Mouse (Mus musculus): ENCODE measurements around the gene Mpzl3.

Mpzl3 gene

DNA sequence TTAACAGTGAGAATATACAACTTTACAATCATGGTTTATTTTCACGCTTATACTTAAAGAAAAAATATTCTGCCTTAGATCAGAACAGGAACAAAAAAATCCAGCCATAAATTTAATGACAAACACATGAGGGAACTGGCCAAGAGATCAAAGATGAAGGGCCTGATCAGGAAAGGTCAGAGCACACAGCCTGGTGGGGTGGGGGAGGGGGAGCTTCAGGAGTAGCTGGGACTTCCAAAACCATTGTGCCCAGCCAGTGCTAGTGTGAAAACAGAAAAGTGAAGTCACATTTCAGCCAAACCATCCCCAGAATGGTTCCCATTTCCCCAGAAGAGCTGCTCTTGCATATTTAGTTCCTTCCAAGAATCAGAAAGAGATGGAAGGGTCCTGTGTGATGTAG lies 47.5 kb downstream of the Mpzl3 start:
- DNase-seq (ENCODE audit: low spot score in 2 of 2): no peak

DNA sequence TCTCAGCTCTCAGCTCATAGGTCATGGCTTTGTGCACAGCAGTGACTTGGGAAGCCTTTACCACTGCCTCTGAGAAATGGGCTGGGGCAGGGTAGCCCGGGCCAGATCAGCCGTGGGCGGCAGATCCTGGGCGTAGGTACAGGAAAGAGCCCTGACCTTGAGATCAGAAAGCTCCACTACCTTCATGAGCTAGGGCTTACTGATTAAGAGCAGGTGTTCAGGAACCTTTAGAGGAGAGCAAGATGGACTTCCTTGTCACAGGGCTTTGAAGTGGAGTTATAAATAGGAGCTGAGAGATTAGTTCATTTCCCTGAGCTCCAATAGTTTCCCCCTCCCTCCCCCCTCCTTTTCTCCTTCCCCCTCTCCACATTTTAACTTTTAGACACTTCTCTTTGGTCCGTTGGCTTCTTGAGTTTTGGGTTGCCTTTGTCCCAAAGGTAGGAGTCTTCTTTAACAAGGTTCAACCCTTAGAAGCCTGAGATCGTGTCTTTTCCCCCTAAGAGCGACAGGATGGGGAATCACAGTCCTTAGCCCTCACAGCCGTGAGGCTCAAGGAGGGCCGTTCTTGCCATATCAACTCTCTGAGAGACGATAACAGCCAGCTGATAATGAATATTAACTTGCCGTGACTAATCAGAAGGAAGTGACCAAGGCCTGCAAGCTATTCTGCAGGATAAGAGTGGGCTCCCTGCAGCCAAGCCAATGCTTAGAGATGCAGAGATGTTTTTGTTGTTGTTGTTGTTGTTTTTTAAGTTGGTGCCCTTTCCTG lies 48.4 kb downstream of the Mpzl3 start:
- no peak for DNase-seq (ENCODE audit: low spot score in 2 of 2)

DNA sequence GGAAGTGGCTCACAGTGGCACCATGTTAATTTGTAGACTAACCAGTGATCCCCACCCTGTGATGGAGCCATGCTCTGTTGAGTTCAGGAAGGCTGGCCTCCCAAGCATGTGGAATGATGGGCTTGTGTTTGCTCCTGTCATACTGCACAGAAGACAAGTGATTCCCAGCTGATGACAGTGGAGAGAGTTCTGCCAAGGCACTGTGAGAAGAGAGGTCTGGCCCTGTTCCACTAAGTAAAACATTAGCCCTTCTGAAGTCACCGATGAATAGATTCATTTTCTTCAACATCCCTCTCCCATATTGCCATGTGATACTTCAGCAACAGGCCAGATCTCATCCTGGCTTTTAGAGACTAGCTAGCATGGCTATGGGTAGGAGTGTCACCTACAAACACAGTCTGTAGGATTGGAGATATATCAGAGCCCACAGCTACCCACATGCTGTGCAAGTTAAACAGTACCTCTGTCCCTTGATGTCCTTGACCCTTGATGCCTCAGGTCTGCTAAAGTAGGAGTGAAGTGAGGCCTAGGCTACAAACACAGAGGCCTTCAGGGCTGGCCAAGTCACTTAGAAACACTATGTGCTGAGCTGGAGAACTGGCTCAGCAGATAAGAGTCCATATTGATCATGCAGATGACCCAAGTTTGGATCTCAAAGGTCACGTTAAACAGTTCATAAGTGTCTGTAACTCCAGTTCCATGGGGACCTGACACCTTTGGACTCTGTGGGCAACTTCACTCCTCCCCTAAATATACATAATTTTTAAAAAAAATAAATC lies 50.8 kb downstream of the Mpzl3 start:
- no peak for DNase-seq (ENCODE audit: low spot score in 2 of 2)

DNA sequence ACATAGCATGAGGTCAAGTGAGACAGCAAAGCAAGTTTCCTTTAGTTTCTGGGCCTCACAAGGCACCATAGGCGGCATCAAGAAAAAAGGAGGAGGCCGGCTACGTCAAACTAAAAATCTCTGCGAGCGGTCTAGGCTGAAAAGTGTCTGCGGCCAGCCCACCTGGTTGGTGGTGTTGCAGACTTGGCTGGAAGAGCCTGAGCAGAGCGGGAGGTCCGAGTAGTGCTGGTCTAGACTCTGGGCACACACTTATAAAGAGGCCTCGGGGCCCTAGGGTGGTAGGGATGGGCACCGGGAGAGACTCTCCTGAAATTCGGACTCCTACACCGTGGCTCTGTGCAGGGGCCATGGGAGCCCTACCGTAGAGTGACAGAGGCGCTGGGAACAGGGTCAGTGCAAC lies 60.7 kb downstream of the Mpzl3 start:
- DNase-seq (ENCODE audit: low spot score in 2 of 2): peak; percentile 29 to 64

DNA sequence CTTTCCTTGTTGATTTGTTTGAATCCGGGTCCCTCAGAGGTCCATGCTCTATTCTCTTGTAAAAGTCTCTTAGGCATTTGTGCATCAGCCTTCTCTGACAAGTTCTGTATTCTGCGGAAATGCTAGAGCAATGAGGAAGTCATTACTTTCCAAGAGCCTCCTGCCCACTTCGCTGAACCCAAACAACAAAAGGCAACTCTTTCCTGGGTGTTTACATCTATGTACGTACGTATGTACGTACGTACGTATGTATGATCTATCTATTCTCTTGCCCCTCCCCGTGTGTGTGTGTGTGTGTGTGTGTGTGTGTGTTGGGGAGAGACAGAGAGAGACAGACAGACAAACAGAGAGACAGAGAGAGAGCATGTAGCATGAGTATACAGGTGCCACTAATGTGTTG lies 61.8 kb downstream of the Mpzl3 start:
- no peak for DNase-seq (ENCODE audit: low spot score in 2 of 2)

DNA sequence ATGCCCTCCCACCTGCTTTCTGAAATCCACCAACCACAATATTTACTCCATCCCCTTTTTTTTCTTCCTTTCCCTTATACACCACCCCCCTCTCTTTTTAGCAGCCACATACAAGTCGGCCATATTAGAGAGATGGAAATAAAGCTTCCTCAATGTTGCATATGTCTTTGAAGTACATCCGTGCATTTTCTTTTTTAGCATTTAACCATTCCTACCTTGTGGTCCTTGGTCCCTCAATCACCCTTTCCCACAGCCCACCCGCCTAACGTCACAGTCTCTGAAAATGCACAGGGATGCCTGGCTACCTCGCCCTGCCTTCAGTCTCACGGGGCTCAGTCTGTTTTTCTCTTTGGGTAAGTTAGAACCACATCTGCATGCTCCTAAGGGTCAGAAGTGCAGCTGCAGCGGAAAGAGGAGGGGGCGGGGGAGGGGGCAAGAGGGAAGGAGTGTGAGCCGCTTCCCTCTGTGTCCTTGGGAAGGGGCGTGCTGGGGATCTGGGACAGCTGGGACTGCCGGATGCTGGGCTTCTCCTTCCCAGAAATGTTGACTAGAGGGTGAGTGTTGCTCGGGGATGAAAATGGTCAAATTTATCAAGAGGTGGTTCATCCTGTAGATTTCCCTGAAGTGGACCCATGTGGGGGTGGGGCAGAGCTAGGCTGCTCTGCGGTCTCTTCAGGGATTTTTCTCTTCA lies 62.9 kb downstream of the Mpzl3 start, which contains the start of gene Scn2b:
Gene Scn2b (plus strand): TSS at position 42 of the 691 bp plus-strand sequence.
- DNase-seq (ENCODE audit: low spot score in 2 of 2): no peak

DNA sequence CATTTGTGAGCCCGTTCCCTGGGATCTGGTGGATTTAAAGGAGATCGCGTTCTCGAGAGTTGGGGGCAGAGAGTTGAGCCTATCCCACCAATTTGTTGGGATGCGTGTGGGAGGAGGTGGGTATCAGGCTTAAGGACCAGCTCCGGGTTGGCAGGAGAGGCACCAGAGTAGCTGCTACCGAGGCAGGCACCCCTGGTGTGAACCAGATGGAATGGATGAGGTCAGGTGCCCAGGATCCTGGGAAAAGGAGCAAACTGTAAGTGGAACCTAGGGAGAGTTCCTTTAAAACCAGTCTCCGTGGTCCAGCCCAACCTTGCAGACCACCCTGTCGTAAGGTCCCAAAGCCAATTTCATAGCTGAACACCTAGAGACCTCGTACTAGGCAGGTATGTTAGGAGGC lies 63.6 kb downstream of the Mpzl3 start:
- DNase-seq (ENCODE audit: low spot score in 2 of 2): no peak

DNA sequence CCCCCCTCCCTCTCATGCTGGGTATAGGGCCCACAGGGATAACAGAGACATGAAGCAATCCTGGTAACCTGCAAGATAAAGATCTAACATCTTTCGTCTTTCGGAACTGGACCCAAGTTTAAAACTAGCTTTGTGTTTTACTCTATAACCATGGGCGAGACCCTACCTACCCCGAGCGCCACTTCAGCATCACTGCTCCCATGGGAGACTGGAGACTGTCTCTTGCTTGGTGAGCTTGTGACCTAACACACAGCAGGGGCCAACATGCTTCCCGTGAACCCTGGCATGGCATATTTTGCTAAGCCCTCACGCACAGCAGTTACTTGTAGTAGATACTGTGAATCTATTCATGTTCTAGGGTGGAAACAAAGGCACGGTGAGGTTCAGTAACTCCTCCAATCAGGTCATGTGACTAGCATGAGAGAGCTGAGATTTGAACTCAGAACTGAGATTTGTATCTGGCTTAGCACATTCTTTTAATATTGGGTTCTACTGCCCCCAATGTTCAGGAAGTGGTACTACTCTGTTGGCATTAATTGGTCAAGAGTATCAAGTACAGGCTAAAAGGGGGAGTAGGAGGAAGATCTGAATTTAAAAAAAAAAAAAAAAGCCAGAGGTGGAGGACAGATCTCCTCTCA lies 64.4 kb downstream of the Mpzl3 start:
- DNase-seq (ENCODE audit: low spot score in 2 of 2): no peak

DNA sequence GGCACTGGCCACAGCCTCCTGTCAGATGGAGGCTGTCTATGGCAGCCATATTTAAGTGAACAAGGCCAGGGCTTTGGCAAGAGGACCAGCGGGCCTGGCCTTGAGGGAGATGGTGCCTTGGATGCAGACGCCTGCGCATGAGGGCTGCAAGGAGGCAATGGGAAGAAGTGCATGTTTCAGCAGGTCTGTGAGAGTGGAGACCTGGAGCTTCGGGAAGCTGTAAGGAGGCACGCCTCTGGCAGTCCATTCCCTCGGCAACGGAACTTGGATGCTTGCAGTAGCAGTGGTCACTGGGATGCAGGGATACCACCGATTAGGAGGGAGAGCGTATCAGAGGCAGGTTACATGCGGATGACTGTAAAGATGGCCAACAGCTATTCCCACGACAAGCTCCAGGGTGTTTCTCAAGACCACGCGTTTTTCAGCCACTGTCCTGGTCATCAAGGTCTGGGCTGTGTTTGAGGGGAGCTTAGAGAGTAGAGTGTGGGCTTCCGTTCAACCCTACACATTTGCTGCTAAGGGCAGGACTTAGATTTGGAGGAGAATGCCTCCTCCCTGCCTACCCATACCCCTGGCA lies 65.1 kb downstream of the Mpzl3 start:
- DNase-seq (ENCODE audit: low spot score in 2 of 2): no peak

DNA sequence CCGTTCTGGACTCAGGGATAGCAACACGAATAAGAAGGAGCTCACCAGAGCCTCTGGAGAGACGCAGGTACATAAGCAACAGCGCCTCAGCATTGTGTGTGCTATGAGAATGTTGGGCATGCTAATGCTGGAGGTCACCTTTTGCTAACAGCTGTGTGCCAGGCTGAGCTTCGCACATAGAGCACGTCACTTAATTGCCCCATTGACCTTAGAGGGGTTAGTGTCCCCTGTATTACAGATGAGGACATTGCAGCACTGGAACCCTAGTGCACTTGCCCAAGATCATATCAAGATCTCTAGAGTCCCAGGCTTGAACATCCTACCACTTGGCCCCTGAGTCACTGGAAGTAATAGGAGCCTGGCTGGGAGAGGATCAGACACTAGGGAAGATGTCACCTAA lies 65.6 kb downstream of the Mpzl3 start:
- DNase-seq (ENCODE audit: low spot score in 2 of 2): no peak

DNA sequence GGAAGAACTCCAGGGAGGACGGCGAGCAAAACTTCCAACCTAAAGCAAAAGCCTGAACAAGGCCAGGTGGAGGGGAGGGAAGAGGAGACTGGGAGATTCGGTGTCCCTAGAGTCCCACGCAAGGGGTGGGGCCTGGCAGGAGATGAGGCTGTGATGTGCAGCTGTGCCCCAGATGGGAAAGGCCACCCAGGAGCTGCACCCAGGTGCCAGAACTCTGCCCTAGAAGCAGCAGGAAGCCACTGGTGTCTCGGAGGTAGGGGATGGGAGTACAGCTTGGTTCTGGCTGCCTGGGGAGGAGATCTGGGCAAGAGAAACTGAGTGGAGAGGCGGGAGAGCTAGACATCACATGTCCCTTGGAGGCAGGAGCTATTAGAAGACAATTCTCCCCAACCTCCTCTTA lies 66.0 kb downstream of the Mpzl3 start:
- no peak for DNase-seq (ENCODE audit: low spot score in 2 of 2)

DNA sequence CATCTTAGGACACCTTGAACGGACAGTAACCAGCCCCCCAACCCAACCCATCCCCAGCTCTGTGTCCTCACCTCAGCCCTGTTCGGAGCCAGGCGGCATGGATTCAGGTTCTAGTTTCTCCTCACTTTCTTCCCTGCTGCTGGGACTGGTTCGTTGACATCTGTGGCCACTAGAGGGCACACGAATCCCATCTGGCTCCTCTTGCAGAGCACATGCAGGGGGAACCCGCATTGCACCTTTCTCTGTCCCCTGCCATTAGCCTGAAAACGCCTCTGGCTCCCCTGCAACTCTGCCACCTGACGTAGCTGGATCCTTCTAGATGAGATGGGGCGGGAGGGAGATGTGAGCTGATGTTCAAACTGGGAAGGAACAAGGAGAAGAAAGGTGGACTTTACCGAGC lies 66.8 kb downstream of the Mpzl3 start:
- peak; percentile 59 to 67 for DNase-seq (ENCODE audit: low spot score in 2 of 2)

DNA sequence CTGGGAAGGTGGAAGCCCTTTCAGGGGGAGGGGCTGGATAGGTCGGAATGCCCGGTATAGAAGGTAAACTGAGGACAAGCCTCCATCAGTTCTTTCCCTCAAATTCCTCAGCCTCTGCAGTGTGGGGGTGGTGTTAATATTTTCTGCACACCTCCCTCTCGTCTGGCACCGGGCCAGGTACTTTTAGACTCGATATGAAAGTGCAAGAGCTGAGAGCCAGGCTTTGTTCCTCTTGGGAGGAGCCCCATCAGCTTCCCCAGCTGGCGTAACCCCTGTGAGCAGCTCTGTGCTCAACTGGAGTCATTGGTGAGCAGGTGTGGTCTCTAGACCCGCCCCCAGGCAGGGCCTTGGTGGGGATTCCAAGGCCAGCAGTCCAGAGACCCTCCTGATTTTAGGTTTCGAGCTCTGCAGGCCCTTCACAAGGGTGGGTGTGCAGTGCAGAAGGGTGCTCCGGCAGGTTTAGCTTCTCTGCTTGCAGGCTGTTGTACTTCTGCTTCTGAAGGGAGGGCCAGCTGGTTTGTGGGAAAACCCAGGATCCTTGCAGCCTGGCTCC lies 67.3 kb downstream of the Mpzl3 start:
- peak in 1 of 2 experiments; percentile 35 for DNase-seq (ENCODE audit: low spot score in 2 of 2)

DNA sequence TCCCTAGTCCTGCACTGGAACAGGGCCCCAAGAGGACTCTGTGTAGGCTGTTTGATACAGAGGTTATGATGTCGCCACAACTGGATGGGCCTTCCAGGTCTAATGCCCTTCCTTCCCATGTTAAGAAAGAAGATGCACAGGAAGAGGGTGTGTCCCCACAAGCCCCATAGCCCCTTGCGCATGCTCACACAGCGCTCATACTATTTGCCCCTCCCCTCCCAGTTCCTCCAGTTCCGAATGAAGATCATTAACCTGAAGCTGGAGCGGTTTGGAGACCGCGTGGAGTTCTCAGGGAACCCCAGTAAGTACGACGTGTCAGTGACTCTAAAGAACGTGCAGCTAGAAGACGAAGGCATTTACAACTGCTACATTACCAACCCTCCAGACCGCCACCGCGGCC lies 70.2 kb downstream of the Mpzl3 start:
- DNase-seq (ENCODE audit: low spot score in 2 of 2): no peak

DNA sequence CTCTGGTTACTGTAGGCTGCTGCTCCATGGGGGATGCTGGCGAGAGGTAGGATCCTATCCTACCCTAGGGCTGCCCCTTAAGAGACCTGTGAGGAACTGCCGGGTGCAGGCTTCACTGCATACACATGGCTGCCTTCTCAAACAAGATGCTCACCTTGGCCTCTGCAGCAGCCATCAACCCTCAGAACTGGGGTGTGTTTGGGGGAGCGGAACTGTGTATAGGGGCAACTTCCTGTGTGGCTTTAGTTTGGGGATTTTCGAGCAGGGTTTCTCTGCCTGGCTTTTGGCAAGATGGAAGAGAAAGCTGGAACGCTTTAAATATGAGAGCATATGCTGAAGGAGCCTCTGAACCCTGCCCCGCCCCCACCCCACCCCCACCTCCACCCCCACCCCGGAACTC lies 72.0 kb downstream of the Mpzl3 start:
- DNase-seq (ENCODE audit: low spot score in 2 of 2): no peak

Data from urinary bladder, postnatal 4 days (tissue).